Mouse (Mus musculus) kidney, adult 2 months (tissue): Measurements from ENCODE around the gene Dck. TPM values are rescaled to one million over a fixed set of nuclear protein-coding genes. Genes with fewer than 3 reads are reported as not detected.

Experiments
- DNase-seq: peaks from one replicate; pipeline ENCODE4 v3.0.0; 2021
- H3K27ac ChIP-seq: fragments of 200-500 bp; 2 replicates; pipeline ENCODE4 v1.5.1; 2012; ENCODE audit warnings: low read depth, low read length, control low read depth, inconsistent platforms; ENCODE audit not compliant: insufficient read depth
- H3K27me3 ChIP-seq: fragments of 200-500 bp; replicated peaks from 2 replicates; pipeline ENCODE4 v1.6.1; 2012; ENCODE audit warnings: mild to moderate bottlenecking, moderate library complexity, low read length, inconsistent platforms; ENCODE audit not compliant: control insufficient read depth, insufficient read depth
- H3K36me3 ChIP-seq: fragments of 200-500 bp; 2 replicates; pipeline ENCODE4 v1.6.1; 2012; ENCODE audit warnings: mild to moderate bottlenecking, moderate library complexity, low read length, inconsistent platforms; ENCODE audit not compliant: control insufficient read depth, insufficient read depth
- H3K4me1 ChIP-seq: fragments of 200-500 bp; 2 replicates; pipeline ENCODE4 v1.6.1; 2011; ENCODE audit warnings: low read length; ENCODE audit not compliant: control insufficient read depth, insufficient read depth
- H3K4me3 ChIP-seq: fragments of 200-500 bp; 2 replicates; pipeline ENCODE4 v1.5.1; 2011; ENCODE audit warnings: mild to moderate bottlenecking, low read depth, low read length, control low read depth; ENCODE audit not compliant: insufficient read depth
- CTCF ChIP-seq: fragments of 200-500 bp; conservative IDR thresholded peaks from 2 replicates; pipeline ENCODE4 v1.5.1; 2011; ENCODE audit warnings: low read depth, mild to moderate bottlenecking, control low read depth, low read length, moderate library complexity, mixed read lengths; ENCODE audit not compliant: insufficient read depth, insufficient read length
- POLR2A ChIP-seq: fragments of 200-500 bp; IDR thresholded peaks from one replicate; pipeline ENCODE4 v1.6.1; 2011; ENCODE audit warnings: low read depth, low read length, control low read depth
- WGBS: fragments of 180-500 bp; shearing (Covaris S2); methylation state at CpG from one replicate; pipeline ENCODE4 v1.1.7; 2018; 5-methylcytosine and 5-hydroxymethylcytosine counted together
- polyA plus RNA-seq: library from polyadenylated mRNA; depleted of rRNA; stranded (reverse); fragments of >200 nt; gene quantifications from 2 replicates; pipeline ENCODE4 v1.2.3, GENCODE M21; 2012

The Dck gene
- polyA plus RNA-seq, 1 experiment = 2.0 TPM

DNA sequence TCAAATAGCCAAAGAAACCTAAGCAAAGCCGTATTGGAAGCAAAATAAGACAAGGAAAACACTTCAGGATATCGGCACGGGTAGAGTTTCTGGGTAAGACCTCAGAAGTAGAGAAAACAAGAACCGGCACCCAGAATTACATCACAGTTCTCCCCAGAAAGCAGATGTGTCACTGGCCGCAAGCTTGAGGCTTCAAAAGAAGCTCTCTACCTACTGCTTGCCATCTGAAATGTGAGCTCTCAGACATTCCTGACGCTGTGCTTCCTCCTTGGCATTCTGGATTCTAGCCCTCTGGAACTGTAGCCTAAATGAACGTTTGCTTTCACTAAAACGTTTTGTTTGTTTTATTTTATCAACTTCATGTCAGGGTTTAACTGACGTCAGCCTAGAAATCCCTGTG lies 25.9 kb downstream of the Dck start:
- no peaks in the 10 kb centered on the region for H3K27me3 ChIP-seq
- no peaks in the 10 kb centered on the region; the same call in 1 of the 2 replicates for H3K4me1 ChIP-seq
- H3K27ac ChIP-seq = no peak overlapping the region
- TF ChIP-seq CTCF (no peak), POLR2A (no peak)
- DNase-seq = no peak
- no peak overlapping the region for H3K4me3 ChIP-seq
- no peaks in the 10 kb centered on the region for H3K36me3 ChIP-seq
- WGBS = 38% methylated on average over 9 of the region's 9 CpGs

DNA sequence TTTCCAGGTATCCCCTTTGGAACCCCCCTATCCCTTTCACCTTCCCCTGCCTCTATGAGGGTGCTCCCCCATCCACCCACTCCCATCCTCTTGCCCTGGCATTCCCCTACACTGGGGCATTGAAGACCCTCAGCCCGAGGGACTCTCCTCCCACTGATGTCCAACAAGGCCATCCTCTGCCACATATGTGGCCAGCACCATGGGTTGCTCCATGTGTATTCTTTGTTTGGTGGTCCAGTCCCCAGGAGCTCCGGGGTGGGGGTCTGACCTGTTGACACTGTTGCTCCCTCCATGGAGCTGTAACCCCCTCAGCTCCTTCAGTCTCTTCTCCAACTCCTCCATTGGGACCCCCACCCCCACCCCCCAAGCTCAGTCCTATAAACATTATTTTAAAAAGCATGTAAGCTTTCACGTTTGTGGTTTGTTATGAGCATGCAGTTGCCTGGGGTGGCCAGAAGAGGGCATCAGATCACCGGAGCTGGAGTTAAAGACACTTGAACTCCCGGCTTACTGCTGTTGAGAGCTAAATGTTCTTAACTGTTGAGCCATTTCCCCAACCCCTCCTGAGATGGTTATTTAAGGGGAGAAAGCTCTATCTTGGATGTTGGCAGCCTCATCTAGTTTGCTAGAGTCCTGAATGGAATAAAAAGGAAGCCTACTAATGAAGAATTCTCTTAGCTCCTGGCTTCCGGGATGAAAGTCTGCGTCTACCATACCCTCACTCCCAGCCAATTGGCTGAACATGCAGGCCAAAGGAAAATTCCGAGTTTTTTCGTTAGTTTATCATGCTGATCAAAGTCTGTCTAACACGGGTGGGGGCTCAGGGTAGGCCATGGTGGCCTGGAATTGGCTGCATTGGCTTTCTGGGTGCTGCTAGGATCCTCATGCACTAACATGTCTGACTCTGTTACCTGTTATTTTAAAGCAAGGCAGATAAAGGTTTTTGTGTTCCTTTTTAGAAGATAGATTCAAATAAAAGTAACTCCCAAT lies 26.8 kb downstream of the Dck start:
- Histone ChIP-seq H3K4me3 (no peak overlapping the region), H3K27ac (no peak overlapping the region), H3K27me3 (no peaks in the 10 kb centered on the region), H3K36me3 (no peaks in the 10 kb centered on the region), H3K4me1 (peaks cover 2% of the 10 kb centered on the region; the same call in 1 of the 2 replicates)
- DNase-seq = peak; percentile 57
- WGBS = 30% methylated on average over 10 of the region's 10 CpGs
- TF ChIP-seq POLR2A (no peak), CTCF (peak; percentile 87)

DNA sequence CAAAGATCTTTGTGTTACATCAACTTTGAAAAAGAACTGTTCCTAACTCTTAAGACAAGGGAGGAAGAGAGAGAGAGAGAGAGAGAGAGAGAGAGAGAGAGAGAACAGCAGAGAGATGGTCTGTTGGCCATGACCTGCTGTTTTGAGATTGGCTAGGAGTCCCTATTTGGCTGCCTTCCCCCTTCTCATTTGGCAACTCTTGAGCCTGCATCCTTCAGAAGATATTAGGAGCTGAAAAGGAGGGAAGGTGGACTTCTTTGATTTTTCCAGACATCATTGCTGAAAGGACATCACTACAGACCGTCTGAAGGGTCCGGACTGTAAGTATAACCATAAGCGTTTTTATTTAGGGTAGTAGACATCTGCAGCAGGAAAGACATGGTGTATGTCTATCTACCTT lies 28.9 kb downstream of the Dck start:
- Histone ChIP-seq H3K27ac (no peak overlapping the region), H3K36me3 (no peaks in the 10 kb centered on the region), H3K4me3 (no peak overlapping the region), H3K27me3 (no peaks in the 10 kb centered on the region), H3K4me1 (peaks cover 5% of the 10 kb centered on the region; the same call in 1 of the 2 replicates)
- DNase-seq = no peak
- TF ChIP-seq CTCF = no peak
- TF ChIP-seq POLR2A = no peak
- WGBS = 90% methylated on average over 3 of the region's 3 CpGs

DNA sequence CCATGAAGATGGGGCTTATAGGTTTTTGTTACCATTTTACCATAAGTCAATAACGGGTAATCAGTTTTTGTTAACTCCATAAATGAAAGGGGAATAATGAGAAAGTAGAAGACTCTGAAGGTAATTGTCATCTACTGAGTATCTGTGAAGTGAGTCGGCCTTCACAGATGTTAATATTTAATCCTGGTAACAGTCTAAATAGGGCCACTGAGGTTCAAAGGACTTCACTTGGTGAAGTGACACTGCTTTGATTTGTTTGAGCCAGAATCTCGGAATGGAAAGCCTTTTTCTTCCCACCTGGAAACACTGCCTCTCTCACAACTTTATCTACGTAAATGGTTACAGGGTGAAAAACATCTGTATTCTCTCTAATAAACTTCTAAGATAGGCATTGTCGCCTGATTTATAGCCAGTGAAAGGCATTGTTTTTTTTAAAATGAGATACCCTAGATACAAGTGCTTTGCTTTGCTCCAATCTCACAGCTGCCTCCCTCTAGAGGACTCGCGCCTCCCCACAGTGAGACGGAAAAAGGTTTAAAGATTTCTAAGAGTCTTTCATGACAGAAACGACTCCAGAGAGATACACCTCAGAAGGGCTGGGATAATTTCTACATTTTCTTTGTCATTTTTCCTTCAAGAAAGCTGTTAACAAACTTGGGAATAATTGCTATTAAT lies 31.3 kb downstream of the Dck start:
- TF ChIP-seq CTCF (no peak), POLR2A (no peak)
- Histone ChIP-seq H3K27ac (peak overlapping the region; percentile 49; the same call in 1 of the 2 replicates), H3K4me1 (peaks cover 5% of the 10 kb centered on the region; the same call in 1 of the 2 replicates), H3K27me3 (no peaks in the 10 kb centered on the region), H3K36me3 (no peaks in the 10 kb centered on the region), H3K4me3 (no peak overlapping the region)
- peak; percentile 61 for DNase-seq
- WGBS = 39% methylated on average over 9 of the region's 9 CpGs

DNA sequence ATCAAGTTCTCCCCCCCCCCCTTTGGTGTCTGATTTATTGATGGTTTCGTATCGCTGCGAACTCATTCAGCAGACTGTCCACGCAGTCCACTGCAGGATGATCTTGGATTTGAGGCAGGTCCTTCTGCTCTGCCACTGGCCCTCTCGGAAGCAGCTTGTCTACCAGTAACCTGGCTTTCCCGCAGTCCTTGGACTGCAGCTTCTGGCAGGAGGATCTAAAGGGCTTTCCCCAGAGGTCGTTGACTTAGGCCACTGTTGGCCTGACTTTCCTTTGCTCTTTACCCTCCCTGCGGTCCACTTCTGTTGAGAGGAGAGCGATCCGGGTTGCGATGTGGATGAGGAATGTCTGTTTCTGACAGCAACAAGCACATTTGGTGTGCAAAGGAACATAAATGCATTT lies 31.8 kb downstream of the Dck start:
- peak; percentile 86 for DNase-seq
- H3K27ac ChIP-seq = peak overlapping the region; percentile 53
- WGBS = 24% methylated on average over 11 of the region's 11 CpGs
- H3K4me1 ChIP-seq = peaks cover 5% of the 10 kb centered on the region; the same call in 1 of the 2 replicates
- H3K27me3 ChIP-seq = no peaks in the 10 kb centered on the region
- TF ChIP-seq POLR2A = no peak
- TF ChIP-seq CTCF = no peak
- H3K4me3 ChIP-seq = no peak overlapping the region
- H3K36me3 ChIP-seq = no peaks in the 10 kb centered on the region

DNA sequence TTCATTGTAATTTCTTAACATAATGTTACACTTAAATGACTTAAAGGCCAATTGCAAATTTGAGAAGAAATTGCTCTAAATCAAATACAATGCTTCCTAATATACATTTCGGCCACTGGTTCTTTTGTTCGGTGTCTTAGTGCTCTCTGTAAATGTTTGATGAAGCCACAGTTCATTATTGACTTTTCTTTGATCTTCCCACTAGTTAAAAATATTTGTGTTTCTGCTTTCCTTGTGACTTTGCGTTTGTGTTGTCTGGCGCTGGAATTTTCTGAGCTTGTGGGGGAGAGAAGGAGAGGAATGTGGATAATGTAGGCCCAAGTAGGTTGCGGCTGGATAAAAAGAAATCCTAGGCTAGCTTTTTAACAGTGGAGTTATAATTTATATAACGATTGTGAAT lies 32.3 kb downstream of the Dck start:
- no peaks in the 10 kb centered on the region for H3K27me3 ChIP-seq
- peak; percentile 61 for DNase-seq
- H3K36me3 ChIP-seq = no peaks in the 10 kb centered on the region
- H3K4me1 ChIP-seq = peaks cover 5% of the 10 kb centered on the region; the same call in 1 of the 2 replicates
- H3K27ac ChIP-seq = 0 out of 2 replicates have a peak overlapping the region, but pooled peaks have one; percentile 5
- H3K4me3 ChIP-seq = no peak overlapping the region
- WGBS = 44% methylated on average over 6 of the region's 6 CpGs
- no peak for TF ChIP-seq POLR2A
- no peak for TF ChIP-seq CTCF

DNA sequence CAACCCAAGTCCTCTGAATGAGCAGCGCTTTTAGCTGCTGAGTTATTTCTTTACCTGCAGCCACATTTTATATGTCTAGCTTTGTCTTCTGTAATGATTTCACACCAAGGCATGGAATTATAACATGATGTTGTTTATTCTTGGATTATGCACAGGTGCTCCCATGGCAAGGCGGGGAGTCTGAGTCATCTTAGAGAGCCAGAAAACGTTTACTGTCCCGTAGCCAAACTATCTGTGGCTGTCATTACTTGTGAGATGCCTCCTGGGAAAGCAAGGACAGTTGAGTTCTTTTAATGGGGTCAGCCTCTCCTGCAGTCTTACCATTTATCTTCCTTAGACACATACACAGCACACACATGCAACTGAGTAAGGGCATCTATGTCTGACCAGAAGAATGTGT lies 40.8 kb downstream of the Dck start:
- WGBS = 84% methylated on average over 4 of the region's 4 CpGs
- no peak for DNase-seq
- TF ChIP-seq CTCF (no peak), POLR2A (no peak)
- no peaks in the 10 kb centered on the region for H3K4me1 ChIP-seq
- H3K27me3 ChIP-seq = no peaks in the 10 kb centered on the region
- no peaks in the 10 kb centered on the region for H3K36me3 ChIP-seq
- no peak overlapping the region for H3K4me3 ChIP-seq
- H3K27ac ChIP-seq = no peak overlapping the region
